Mouse (Mus musculus): ENCODE results near the gene 9230112D13Rik. TPM values are rescaled to one million over a fixed set of nuclear protein-coding genes. Genes with fewer than 3 reads are reported as not detected.

Gene 9230112D13Rik
- total RNA-seq (2021), result not detected
- long read RNA-seq, experiment 1, result 0 reads
- long read RNA-seq, experiment 2, result 0 reads

DNA sequence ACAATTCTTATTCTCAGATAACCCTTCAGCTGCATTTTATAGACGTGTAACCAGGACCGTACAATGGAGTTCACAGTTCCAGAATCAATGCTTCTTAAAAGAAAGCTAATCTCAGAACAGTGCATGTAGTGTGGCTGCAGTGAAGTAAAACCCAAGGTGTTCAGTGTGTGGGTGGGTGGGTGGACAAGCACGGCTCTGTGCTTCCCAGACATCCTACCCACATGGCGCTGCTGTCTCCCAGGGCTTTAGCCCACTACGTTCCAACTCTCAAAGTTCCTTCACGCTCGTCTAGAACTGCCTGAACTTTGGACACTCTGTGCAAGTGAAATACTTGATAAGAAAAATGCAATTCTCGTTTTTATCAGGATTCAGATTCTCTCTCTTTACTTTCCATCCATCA is at the start of gene 9230112D13Rik:
9230112D13Rik (minus strand) TSS at position 101 of the 400 bp plus-strand sequence.
- no peak for DNase-seq
- intact Hi-C loops (cut with DNase I; ENCODE audit: low total_unique reads), result no loop called here

DNA sequence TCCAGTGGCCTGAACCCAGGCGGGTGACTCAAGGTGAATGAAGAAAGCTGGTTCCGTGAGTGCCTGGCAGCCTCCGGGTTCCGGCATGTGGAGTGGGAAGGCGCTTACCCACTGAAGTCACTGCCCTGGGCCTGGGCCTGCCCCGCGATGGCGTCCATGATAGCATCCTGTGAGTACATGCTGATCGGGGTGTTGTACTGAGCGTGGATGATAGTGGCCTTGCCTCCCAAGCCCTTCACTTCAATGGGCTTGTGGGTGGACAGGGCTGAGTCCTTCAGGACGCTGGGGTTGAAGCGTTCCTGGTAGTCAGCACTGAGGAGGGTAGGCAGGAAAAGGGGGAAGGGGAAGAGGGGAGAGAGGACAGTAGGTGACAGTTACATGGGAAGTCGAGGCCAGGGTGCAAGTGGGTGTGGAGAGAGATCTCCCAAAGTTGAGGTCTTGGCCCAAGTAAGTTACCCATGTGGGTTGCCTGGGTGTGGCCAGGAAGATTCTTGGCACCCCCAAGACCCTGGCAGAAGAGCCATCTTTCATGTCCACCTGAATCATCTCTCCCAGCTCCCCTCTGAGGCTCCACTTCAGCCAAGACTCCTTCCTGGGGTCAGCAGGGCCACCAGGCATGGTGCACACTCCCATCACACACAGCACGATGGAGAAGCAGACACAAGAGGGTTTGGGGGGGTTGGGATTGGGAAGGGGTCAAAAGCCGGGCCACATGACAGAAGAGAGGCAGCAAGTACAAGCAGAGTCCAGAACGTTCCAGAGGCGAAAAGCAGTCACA is 49.2 kb upstream of the 9230112D13Rik start:
- DNase-seq, result no peak
- intact Hi-C loops (cut with DNase I; ENCODE audit: low total_unique reads), result no loop called here

DNA sequence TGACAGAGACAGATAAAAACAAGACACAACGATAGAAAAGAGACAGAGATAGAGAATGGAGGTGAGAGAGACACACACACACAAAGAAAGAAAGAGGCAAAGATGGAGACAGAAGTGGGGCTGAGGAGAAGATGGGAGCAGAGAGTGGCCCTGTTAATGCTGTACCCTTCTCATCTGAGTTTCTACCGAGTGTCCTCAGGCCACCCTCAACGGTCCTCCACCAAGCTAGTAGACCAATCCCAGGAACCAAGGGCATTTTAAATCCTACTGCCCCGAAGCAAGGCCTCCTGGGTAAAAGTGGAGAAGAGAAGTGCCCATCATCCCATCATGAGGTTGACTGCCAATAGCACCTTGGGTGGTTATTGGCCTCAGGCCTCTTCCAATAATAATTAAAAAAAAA is 48.3 kb upstream of the 9230112D13Rik start:
- DNase-seq, result no peak
- intact Hi-C loops (cut with DNase I; ENCODE audit: low total_unique reads), result no loop called here

DNA sequence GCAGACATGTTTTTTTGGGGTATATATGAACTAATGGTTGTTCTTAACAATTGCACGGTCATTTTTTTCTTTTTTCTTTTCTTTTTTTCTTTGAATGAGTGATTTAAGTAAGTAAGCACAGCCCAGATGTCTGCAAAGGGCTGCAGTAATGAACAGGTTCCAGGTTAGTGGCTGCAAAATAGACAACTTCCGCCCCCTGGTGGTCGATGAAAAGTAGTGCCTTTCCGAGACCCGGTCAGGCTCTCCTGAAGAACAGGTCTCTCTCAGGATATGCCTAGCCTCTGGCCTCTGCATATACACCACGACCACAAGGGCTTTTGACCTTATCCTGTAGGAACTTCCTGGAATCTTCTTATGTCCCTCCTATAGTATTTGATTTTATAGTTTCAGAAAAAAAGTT is 47.7 kb upstream of the 9230112D13Rik start:
- DNase-seq, result peak; percentile 75
- intact Hi-C loops (cut with DNase I; ENCODE audit: low total_unique reads), result no loop called here

DNA sequence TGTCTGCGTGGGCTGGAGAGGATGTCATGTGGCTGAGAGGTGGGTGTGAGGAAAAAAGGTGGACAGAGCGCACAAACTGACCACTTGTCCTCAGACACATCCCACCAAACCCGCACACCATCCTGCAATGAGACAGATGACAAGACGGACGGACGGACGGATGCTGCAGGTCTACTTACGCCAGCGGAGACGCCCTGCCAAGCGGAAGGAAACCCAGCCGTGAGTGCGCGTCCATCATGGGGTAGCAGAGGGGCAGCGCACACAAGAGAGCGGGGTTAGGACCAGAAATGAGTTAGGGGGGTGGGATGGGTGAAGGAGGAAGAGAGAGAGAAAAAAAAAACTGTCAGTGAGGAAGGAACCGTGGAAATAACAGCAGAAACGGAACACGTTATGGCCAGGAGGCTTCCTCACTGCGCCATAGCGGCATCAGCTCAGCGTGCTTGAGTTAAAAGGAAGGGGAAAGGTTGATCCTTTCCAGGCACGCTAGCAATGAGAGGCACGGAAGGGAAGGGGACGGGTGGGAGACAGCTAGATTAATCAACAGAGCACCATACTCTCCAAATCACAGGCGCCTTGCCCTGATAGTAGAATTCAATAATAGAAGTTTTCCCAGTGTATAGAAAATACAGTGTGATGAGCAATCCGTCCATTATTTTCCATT is 47.1 kb upstream of the 9230112D13Rik start:
- intact Hi-C loops (cut with DNase I; ENCODE audit: low total_unique reads), result no loop called here
- no peak for DNase-seq

DNA sequence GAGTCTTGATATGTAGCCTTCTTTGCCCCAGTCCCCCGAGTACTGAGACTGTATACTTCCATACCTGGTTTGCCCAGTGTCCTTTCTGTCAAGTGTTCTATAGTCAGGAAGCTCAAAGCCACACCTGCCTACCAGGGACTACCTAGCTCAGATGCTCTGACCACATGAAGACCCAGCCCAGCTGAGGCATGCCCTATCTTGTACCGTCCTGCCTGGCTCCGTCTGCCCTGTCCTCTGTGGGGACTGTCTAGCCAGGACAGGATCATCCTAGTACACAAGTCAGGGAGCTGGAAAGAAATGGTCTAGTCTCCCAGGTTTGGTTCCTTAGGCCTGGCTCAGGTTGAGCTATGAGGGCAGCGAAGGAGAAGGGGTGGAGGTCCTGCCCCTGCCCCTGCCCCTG is 46.0 kb upstream of the 9230112D13Rik start:
- intact Hi-C loops (cut with DNase I; ENCODE audit: low total_unique reads), result no loop called here
- no peak for DNase-seq

DNA sequence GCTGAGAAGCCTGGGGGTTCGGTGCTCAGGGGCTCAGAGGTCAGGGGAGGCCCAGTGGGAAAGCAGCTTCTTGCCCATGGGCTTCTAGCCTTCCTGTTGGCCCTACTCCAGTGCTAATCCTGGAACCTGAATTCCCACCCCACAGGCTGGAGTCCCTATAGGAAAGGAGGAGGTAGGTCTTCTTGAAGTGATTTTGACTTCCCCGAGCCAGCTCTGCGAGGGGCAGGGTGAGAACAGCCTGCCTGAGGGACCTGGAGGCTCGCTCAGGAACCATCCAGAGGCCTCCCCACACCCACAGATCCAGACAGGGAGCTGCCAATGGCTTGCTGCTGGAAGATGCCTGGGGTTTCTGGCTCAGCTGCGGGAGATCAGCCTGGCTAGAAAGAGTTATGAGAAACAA is 45.1 kb upstream of the 9230112D13Rik start:
- intact Hi-C loops (cut with DNase I; ENCODE audit: low total_unique reads), result no loop called here
- no peak for DNase-seq

DNA sequence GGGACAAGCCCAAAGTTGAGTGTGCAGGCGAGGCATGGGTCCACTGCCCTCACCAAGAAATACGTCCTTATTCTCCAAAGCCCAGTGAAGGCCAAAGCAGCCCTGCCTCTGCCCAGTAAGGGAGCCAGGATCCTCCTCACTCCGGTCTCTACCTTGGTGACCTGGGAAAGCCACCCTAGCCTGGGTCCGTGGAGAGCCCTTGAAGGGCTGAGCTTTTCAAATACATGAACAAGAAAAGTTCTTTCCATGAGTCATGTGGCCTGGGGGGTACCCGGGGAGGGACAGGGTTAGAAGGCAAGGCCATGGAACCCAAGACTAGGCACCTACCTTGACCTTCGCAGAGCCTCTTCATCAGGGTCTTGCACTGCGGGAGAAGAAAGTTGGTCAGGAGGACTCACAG is 43.9 kb upstream of the 9230112D13Rik start:
- DNase-seq, result no peak
- intact Hi-C loops (cut with DNase I; ENCODE audit: low total_unique reads), result no loop called here

DNA sequence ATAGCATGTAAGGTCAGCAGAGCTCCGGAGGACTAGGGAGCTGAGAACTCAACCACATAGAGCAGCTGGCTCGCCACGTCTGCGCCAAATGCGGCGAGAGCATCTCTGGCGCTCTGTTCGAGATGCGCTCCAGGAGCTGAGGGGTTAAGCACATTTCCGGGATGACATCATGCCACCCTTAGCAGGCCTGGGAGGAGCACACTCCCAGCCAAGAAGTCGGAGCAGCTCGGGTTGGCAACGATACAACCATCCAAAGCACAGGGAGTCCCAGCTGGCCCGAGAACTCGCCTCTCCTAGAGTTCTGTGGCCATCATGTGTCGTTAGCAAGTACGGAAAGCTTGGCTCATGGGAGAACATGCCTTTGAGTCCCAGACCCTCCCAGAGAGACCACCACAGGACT is 43.1 kb upstream of the 9230112D13Rik start:
- intact Hi-C loops (cut with DNase I; ENCODE audit: low total_unique reads), result no loop called here
- peak; percentile 79 for DNase-seq

DNA sequence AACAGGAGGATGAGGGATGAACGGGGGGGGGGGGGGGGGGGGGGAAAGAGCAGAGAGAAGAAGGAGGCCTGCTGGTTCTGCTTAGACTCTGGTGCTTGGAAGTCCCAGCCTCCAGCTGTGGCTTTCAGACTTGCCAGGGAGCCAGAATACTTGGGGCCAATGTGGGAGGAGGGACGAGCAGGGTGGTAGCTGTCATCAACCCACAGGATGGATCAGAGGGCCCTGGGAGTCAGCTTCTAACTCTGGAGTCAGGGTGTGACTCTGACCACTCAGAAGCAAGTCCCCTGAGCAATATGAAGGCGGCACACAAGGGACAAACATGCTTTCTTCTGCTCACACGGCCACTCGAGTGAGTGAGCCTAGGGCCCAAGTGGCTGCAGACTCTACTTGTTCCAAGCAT is 42.0 kb upstream of the 9230112D13Rik start:
- intact Hi-C loops (cut with DNase I; ENCODE audit: low total_unique reads), result no loop called here
- DNase-seq, result peak; percentile 61

DNA sequence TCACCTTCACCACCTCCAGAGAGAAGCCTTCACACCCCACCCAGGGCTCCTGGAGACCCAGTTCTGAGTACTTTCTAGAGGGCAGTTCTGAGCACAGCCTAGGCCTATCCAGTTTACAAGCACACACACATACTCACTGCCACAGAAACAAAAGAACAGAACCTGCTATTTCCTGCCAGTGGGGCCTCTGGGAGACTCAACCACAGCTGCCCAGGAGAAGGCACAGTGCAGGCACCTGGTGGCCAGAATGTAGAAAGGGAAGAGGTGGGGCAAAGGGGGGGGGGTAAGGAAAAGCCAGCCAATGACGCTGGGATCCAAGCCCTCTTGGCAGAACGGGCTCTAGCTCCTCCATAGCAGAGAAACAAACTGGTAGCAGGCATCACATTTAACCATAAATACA is 39.8 kb upstream of the 9230112D13Rik start:
- intact Hi-C loops (cut with DNase I; ENCODE audit: low total_unique reads), result no loop called here
- DNase-seq, result no peak

DNA sequence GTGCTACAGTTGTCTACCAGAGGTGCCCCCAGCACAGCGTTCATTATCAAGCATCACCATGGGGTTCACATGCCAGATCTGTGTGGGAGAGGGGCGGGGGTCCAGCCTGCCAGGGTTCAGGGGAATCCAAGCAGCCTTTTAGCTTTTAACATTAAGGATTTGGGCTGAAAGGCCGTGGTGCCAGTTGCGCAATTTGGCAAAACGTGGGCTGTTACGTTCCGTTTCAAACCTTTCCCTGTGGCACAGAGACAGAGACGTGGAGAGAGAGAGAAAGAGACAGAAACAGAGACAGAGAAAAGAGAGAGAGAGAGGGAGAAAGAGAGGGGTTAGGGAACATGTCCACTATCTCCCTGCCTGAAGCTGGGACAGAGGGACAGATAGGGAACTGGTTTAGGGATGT is 39.0 kb upstream of the 9230112D13Rik start:
- no peak for DNase-seq
- intact Hi-C loops (cut with DNase I; ENCODE audit: low total_unique reads), result no loop called here

DNA sequence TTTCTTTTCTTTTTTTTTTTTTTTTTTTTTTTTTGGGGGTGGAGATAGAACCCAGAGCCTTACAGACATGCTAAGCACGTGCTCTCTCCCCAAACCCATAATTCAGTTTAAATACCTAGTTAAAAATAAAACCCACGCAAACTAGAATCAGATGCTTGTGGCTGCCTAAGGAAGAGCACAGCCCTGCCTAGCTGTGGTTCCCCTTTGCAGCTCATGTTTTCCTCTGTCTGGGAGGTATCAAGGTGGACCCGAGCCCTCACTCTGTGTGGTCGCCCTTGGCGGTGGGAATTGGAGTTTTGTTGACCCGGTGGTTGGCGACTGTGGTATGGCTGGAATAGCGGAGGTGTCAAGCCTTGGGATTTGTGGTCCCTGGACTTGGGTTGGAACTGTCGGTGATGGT is 36.3 kb upstream of the 9230112D13Rik start:
- intact Hi-C loops (cut with DNase I; ENCODE audit: low total_unique reads), result no loop called here
- no peak for DNase-seq

DNA sequence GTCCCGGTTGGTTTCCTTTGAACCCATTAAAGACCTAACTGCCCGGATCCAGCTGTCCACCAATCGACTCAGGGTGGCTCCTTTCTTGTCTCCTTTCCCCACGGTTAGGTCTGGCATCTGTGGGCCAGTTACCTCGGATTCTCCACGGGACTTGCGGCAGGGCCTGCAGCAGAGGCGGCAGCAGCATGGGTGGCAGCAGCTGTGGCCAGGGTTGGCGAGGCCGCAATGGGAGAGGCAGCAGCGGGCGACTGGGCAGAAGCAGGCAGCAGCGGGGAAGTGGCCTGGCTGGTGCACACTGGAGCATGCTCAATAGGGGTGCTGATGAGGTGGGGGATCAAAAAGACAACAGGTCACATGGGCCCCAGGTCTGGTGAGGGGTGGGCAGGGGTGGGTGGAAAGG is 32.6 kb upstream of the 9230112D13Rik start:
- DNase-seq, result no peak
- intact Hi-C loops (cut with DNase I; ENCODE audit: low total_unique reads), result no loop called here

DNA sequence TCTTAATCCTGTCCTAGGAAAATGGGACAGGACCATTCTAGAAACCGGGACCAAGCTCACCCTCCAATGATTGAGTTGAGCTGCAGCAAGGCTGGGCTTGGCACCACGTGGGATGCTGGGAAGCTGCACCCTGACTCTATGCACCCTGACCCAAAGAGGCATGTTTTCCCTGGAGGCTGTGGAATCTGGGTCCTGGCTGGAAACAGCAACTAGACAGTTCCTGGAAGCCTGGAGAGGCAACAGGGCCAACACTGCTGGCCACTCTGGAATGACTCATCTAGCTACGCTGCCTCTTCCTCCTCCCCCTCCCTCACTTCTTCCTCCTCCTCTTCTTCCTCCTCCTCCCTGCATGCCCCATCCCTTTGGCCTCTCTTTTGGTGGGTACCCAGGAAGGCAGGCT is 31.4 kb upstream of the 9230112D13Rik start:
- DNase-seq, result no peak
- intact Hi-C loops (cut with DNase I; ENCODE audit: low total_unique reads), result no loop called here

DNA sequence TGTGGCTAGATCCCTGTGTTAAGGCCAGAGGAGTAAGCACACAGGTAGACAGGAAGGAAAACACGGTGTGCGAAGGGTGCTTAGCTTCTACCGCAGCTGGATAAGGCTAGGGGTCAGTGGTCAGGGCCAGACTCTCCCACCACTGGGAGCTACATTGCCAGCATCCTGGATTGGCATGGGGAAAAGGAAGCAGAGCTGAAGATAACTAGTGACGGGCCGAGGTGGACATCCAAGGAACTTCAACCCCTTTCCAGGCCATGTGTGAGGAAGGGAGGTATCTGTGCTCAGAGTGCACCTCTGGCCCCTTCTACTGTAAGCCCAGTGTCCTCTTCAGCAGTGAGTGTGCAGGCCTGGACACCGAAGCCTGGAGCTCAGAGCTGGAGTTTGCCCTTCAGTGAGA is 30.9 kb upstream of the 9230112D13Rik start:
- DNase-seq, result no peak
- intact Hi-C loops (cut with DNase I; ENCODE audit: low total_unique reads), result no loop called here

DNA sequence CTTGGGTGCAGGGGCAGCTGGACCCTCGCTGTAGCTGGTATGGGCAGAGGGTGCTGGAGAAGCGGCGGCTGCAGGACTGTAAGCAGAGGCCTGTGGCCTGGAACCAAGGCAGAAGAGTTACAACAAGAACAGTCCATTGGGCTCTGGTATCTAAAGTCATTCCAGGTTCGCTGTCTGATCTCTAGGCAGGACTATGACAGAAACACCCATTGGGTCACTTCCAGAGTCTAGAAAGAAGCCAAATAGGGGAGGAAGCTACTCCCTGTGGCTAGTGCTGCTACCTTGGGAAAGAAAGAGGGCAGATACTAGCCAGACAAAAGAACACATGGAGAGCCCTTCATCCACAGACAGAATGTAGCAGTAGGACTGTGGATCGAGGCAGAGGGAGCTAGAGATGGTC is 29.6 kb upstream of the 9230112D13Rik start:
- no peak for DNase-seq
- intact Hi-C loops (cut with DNase I; ENCODE audit: low total_unique reads), result no loop called here

DNA sequence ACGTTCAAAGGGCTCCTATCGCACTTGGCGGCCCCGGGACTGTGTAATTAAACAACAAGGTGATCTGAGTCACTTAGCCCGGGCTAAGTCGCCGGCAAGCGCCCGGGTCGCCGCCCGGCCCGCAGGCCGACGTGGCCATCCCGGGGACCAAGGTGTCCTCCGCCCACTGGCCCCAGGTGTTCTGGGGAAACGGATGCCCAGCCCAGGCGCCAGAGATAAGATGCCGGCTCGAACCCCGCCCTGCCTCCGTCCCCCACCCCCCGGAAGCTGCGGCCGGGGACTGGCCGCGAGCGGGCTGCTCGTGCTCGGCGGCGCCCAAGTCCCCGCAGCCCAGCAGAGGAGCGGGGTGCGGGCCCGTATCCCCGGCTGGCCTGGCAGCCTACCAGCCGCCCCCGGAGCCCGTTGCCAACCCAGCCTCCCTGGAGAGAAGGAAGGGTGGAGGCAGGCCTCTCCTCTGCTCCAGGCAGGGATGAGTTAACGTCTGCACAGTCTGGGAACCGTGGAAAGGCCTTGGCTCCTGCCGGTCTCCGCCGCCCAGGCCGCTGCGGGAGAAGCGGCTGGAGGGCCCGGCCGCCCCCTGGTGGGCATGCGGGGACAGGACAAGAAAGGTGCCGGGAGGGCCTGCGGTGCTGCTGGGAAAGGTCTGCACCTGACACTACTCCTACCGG is 26.5 kb upstream of the 9230112D13Rik start:
- DNase-seq, result peak; percentile 88
- intact Hi-C loops (cut with DNase I; ENCODE audit: low total_unique reads), result loop anchor here (5.0 to 10.0 kb wide), 2 partner anchors 47 to 94 kb away; partner anchors contain the start of gene Bmpr1a

DNA sequence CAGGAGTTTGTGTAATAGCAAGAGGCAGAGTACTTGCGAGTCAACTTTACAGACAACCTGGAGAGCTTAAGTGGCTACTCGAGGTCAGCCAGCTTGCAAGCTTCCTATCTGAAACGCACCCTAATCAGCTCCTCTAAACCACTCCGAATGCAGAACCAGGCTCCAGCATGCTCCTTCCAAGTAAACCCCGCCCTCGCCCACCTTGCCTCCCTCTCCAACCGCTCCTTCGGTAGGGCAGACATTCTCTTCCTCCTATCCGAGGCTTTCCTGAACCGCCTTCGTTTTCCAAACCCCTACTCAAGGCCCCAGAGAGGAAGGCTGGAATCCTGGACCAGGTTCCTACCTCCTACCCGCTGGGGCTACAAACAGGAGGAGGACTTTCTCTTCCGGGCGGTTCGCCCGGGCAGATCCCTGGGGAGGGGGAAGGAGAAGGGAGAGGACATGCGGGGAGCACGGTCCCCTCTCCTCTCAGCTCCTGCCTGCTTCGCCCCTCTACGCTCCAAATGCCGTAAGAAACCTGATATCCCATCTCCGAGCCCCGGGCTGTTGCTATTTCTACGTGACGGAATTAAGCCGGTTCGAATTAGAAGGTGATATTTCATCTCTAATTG is 25.9 kb upstream of the 9230112D13Rik start:
- DNase-seq, result peak; percentile 81
- intact Hi-C loops (cut with DNase I; ENCODE audit: low total_unique reads), result loop anchor here (5.0 to 10.0 kb wide), 2 partner anchors 46 to 94 kb away; partner anchors contain the start of gene Bmpr1a

DNA sequence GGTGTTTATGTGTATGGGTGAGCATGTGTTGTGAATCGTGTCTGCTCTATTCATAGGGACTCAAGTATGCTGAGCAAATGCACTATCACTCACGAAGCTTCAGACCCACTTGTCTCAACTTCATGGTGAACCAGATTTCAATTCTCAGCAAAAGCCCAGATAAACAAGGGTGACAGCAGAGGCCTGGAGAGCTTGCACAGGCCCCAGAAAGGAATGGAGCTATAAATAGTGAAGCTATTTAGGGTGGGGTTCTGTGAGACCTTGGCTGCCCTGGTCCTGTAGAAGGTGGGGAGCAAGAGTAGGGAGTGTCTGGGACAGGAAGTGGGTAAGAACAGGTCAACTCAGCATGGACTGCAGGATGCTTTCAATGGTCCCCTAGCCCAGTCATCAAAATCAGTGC is 21.9 kb upstream of the 9230112D13Rik start:
- intact Hi-C loops (cut with DNase I; ENCODE audit: low total_unique reads), result loop anchor here (10.0 kb wide), 1 partner anchor 90 kb away; no protein-coding TSS in a partner anchor
- DNase-seq, result no peak
